Mouse (Mus musculus) bone marrow macrophage, adult 2 months (primary cell): ENCODE measurements around the gene Rab31. TPM values are rescaled to one million over a fixed set of nuclear protein-coding genes. Genes with fewer than 3 reads are reported as not detected.
A peak's percentile ranks its signal among the peaks of the same experiment; 100 is the strongest.

Source experiments
- H3K27ac ChIP-seq: 2 replicates; pipeline ENCODE4 v1.5.1; 2012; ENCODE audit warnings: low read depth, low read length; ENCODE audit not compliant: insufficient read depth
- H3K4me1 ChIP-seq: 2 replicates; pipeline ENCODE4 v1.6.1; 2012; ENCODE audit warnings: low read length; ENCODE audit not compliant: control insufficient read depth, insufficient read depth
- H3K4me3 ChIP-seq: 2 replicates; pipeline ENCODE4 v1.5.1; 2012; ENCODE audit warnings: mild to moderate bottlenecking, low read length, moderate library complexity; ENCODE audit not compliant: insufficient read depth
- CTCF ChIP-seq: IDR thresholded peaks from 2 replicates; pipeline ENCODE4 v1.5.1; 2012; ENCODE audit warnings: low read depth, mild to moderate bottlenecking, low read length, moderate library complexity
- POLR2A ChIP-seq: IDR thresholded peaks from 2 replicates; pipeline ENCODE4 v1.6.1; 2012; ENCODE audit warnings: mild to moderate bottlenecking, low read depth, low read length, borderline replicate concordance
- polyA plus RNA-seq: library from polyadenylated mRNA; stranded (reverse); fragments of >200 nt; gene quantifications from 2 replicates; pipeline ENCODE4 v1.2.4, GENCODE M21; 2012; ENCODE audit not compliant: missing spikeins, insufficient read depth, insufficient read length

Gene Rab31
- polyA plus RNA-seq, 1 experiment = 128 TPM

- peaks cover 23% of the 10 kb centered on the region for H3K4me1 ChIP-seq
- peak overlapping the region; percentile 91 for H3K27ac ChIP-seq
- TF ChIP-seq POLR2A (no peak), CTCF (no peak)
- peak overlapping the region; percentile 99 for H3K4me3 ChIP-seq
These were observed 10.9 kb upstream of the Rab31 start for GRCm38 (mm10) chr17:65783182-65784161.

- peak within 1 kb of the TSS; percentile 99 for H3K4me3 ChIP-seq
- H3K4me1 ChIP-seq = peaks cover 23% of the 10 kb centered on the region
- H3K27ac ChIP-seq = peak within 1 kb of the TSS; percentile 91
- TF ChIP-seq POLR2A (no peak), CTCF (no peak)
These were observed 10.1 kb upstream of the Rab31 start, which contains the start of gene Ppp4r1 for GRCm38 (mm10) chr17:65782551-65783141. Ppp4r1 (plus strand) TSS chr17:65782573.

- Histone ChIP-seq H3K4me3 (no peak overlapping the region), H3K4me1 (peaks cover 23% of the 10 kb centered on the region), H3K27ac (no peak overlapping the region)
- TF ChIP-seq CTCF (no peak), POLR2A (no peak)
These were observed 8.4 kb upstream of the Rab31 start for GRCm38 (mm10) chr17:65780970-65781369.

GRCm38 (mm10) chr17:65777461-65777860 lies 4.9 kb upstream of the Rab31 start:
- Histone ChIP-seq H3K4me3 (no peak overlapping the region), H3K27ac (no peak overlapping the region), H3K4me1 (peaks cover 35% of the 10 kb centered on the region)
- no peak for TF ChIP-seq POLR2A

GRCm38 (mm10) chr17:65776228-65776627 lies 3.7 kb upstream of the Rab31 start:
- H3K4me3 ChIP-seq = no peak overlapping the region
- H3K4me1 ChIP-seq = peaks cover 34% of the 10 kb centered on the region
- TF ChIP-seq CTCF = no peak
- TF ChIP-seq POLR2A = no peak
- no peak overlapping the region for H3K27ac ChIP-seq

- TF ChIP-seq POLR2A = no peak
- Histone ChIP-seq H3K4me1 (peaks cover 34% of the 10 kb centered on the region), H3K4me3 (no peak overlapping the region), H3K27ac (no peak overlapping the region)
These were observed 1.9 kb upstream of the Rab31 start for GRCm38 (mm10) chr17:65774439-65774838.

GRCm38 (mm10) chr17:65773617-65774016 lies 1.1 kb upstream of the Rab31 start:
- peaks cover 39% of the 10 kb centered on the region for H3K4me1 ChIP-seq

GRCm38 (mm10) chr17:65770982-65771915 lies 1.3 kb downstream of the Rab31 start:
- TF ChIP-seq CTCF (no peak), POLR2A (no peak)
- peak overlapping the region; percentile 90 for H3K4me3 ChIP-seq
- peaks cover 45% of the 10 kb centered on the region for H3K4me1 ChIP-seq
- peak overlapping the region; percentile 86 for H3K27ac ChIP-seq

More at GRCm38 (mm10) chr17:65773617-65774016, 1.1 kb upstream of the Rab31 start:
- H3K27ac ChIP-seq = no peak overlapping the region
- H3K4me3 ChIP-seq = no peak overlapping the region
- TF ChIP-seq POLR2A (no peak), CTCF (no peak)

GRCm38 (mm10) chr17:65768486-65768885 lies 4.1 kb downstream of the Rab31 start:
- no peak for TF ChIP-seq CTCF
- no peak for TF ChIP-seq POLR2A
- peak overlapping the region; percentile 65 for H3K27ac ChIP-seq
- H3K4me1 ChIP-seq = peaks cover 44% of the 10 kb centered on the region
- H3K4me3 ChIP-seq = peak overlapping the region; percentile 6
